Mouse (Mus musculus): Measurements from ENCODE around the gene Mak. TPM values are rescaled to one million over a fixed set of nuclear protein-coding genes. Genes with fewer than 3 reads are reported as not detected.

Gene Mak
- total and polyA plus RNA-seq, 2 experiments from 2014 or later: 0.05 TPM; not detected in 1

DNA sequence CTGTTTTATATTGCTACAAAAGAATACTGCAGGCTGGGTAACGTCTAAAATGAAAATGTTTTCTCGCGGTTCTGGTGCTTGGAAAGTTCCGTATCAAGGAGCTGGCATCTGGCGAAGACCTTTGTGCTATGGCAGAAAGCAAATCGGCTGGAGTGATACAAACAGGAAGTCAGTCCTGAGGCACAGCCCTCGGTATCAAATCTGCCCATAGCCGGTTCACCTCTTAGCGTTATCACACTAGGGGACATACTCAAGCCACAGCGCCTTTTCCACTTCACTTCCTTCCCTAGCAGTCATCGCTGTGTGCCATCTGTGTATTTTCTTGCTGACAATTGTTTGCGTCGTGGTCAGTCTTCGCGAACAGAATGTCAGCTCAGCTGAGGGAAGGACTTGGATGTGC is 18.8 kb upstream of the Mak start:
- Histone ChIP-seq H3K9ac (replicated peaks; ENCODE audit: low read depth, low read length) (no peak overlapping the region), H3K27me3 (ENCODE audit: control insufficient read depth, insufficient read depth, low read length) (no peaks in the 10 kb centered on the region), H3K4me2 (ENCODE audit: low read depth, low read length) (peak overlapping the region; percentile 40; the same call in 1 of the 2 replicates), H3K4me1 (ENCODE audit: control insufficient read depth, insufficient read depth) (no peaks in the 10 kb centered on the region), H3K27ac (ENCODE audit: low read depth) (no peak overlapping the region), H3K36me3 (replicated peaks; ENCODE audit: control insufficient read depth, insufficient read depth, low read length) (no peaks in the 10 kb centered on the region), H3K4me3 (ENCODE audit: low read depth, low read length) (no peak overlapping the region), H3K9me3 (replicated peaks; ENCODE audit: control insufficient read depth, low read length) (no peaks in the 10 kb centered on the region)
- DNase-seq (ENCODE audit: low spot score): no peak
- TF ChIP-seq CTCF (IDR thresholded peaks at IDR 0.05; ENCODE audit: low read depth) (no peak), EP300 (IDR thresholded peaks at IDR 0.05; ENCODE audit: low read depth) (no peak)
- WGBS: 49% methylated on average over 15 of the region's 15 CpGs
- no peak for ATAC-seq (ENCODE audit: insufficient read depth, low read depth)

DNA sequence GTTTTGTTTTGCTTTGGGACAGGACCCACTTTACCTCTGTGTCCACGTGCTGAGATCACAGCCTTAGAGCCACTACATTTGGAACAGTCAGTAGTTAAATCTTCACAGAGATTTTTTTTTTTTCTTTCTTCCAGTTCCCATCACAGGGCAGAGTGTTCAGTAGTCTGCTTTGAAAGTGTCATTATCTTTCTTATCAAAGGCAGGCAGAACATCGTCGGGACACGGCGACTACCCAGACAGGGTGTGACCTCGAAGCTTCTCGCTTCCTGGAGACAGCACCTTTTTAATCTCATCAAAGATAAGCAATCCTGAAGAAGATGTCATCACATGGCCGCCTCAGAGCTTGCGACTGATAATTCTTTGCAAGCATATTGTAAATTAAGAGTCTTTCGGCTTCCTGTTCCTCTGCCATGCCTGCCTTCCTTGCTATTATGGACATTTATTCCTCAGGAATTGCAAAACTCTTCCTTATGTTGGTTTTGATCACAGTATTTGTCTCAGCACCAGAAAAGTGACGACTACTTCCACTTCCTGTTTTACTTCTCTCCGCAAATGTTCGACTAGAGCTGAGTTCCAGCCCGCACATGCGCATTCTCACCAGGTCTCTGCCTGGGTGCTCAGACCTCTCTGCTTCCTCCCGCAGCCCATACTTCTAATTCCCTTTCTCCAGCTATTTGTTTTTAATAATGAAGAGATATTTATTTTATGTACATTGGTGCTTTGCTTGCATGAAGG is 18.0 kb upstream of the Mak start:
- ATAC-seq (ENCODE audit: insufficient read depth, low read depth) (no peak), DNase-seq (ENCODE audit: low spot score) (no peak)
- WGBS: 25% methylated on average over 16 of the region's 16 CpGs
- Histone ChIP-seq H3K9ac (replicated peaks; ENCODE audit: low read depth, low read length) (no peak overlapping the region), H3K9me3 (replicated peaks; ENCODE audit: control insufficient read depth, low read length) (no peaks in the 10 kb centered on the region), H3K4me2 (ENCODE audit: low read depth, low read length) (peak overlapping the region; percentile 45), H3K4me1 (ENCODE audit: control insufficient read depth, insufficient read depth) (no peaks in the 10 kb centered on the region), H3K4me3 (ENCODE audit: low read depth, low read length) (no peak overlapping the region), H3K36me3 (replicated peaks; ENCODE audit: control insufficient read depth, insufficient read depth, low read length) (no peaks in the 10 kb centered on the region), H3K27me3 (ENCODE audit: control insufficient read depth, insufficient read depth, low read length) (no peaks in the 10 kb centered on the region), H3K27ac (ENCODE audit: low read depth) (no peak overlapping the region)
- no peak for TF ChIP-seq EP300 (IDR thresholded peaks at IDR 0.05; ENCODE audit: low read depth)
- TF ChIP-seq CTCF (IDR thresholded peaks at IDR 0.05; ENCODE audit: low read depth): no peak

DNA sequence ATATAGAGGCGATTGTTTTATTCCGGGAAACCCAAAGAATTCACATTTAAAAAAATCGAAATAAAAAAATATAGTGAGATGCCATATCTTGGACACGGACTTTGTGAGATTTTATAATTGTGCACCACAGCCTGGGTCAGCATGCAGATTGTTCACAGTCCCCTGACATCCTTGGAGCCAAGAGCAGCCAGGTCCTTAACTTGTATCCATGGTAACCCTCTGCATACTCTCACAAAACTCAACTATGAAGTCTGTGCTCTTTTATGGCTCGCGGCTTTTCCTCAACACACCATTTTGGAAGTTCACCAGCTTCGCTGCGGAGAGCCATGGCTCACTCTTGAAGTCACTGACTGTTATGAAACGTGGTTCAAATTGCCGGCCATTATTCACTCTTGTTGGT is 14.7 kb upstream of the Mak start:
- TF ChIP-seq CTCF (IDR thresholded peaks at IDR 0.05; ENCODE audit: low read depth) (no peak), EP300 (IDR thresholded peaks at IDR 0.05; ENCODE audit: low read depth) (no peak)
- no peak for DNase-seq (ENCODE audit: low spot score)
- H3K4me1 ChIP-seq (ENCODE audit: control insufficient read depth, insufficient read depth): no peaks in the 10 kb centered on the region

DNA sequence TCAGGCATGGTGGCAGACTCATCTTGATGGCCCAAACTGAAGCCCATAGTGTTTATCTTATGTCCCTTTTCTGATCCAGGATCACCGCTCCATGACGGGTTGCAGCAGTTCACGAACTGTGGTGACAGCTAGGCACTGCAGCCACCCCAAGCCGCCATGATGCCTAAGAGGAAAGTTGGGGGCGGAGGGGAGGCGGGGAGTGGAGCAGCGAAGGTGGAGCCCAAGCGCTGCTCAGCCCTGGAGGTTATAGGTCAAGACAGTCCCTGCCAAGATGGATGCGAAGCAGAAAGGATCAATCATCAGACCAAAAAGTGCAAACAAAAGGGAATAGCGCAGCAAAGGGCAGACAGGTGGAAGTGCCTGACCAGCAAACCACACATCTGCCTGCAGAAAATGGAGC is 11.8 kb upstream of the Mak start:
- H3K4me2 ChIP-seq (ENCODE audit: low read depth, low read length): no peak overlapping the region
- 33% methylated on average over 10 of the region's 10 CpGs for WGBS
- H3K4me3 ChIP-seq (ENCODE audit: low read depth, low read length): no peak overlapping the region
- H3K27me3 ChIP-seq (ENCODE audit: control insufficient read depth, insufficient read depth, low read length): peaks cover 7% of the 10 kb centered on the region; the same call in 1 of the 2 replicates
- DNase-seq (ENCODE audit: low spot score) (no peak), ATAC-seq (ENCODE audit: insufficient read depth, low read depth) (no peak)
- no peaks in the 10 kb centered on the region for H3K9me3 ChIP-seq (replicated peaks; ENCODE audit: control insufficient read depth, low read length)
- H3K4me1 ChIP-seq (ENCODE audit: control insufficient read depth, insufficient read depth): no peaks in the 10 kb centered on the region
- H3K27ac ChIP-seq (ENCODE audit: low read depth): no peak overlapping the region
- no peak for TF ChIP-seq EP300 (IDR thresholded peaks at IDR 0.05; ENCODE audit: low read depth)
- no peak for TF ChIP-seq CTCF (IDR thresholded peaks at IDR 0.05; ENCODE audit: low read depth)
- no peak overlapping the region for H3K9ac ChIP-seq (replicated peaks; ENCODE audit: low read depth, low read length)
- no peaks in the 10 kb centered on the region for H3K36me3 ChIP-seq (replicated peaks; ENCODE audit: control insufficient read depth, insufficient read depth, low read length)

More for the DNA sequence above, 14.7 kb upstream of the Mak start:
- ATAC-seq (ENCODE audit: insufficient read depth, low read depth): no peak
- 77% methylated on average over 10 of the region's 10 CpGs for WGBS
- Histone ChIP-seq H3K9ac (replicated peaks; ENCODE audit: low read depth, low read length) (no peak overlapping the region), H3K27me3 (ENCODE audit: control insufficient read depth, insufficient read depth, low read length) (peaks cover 7% of the 10 kb centered on the region; the same call in 1 of the 2 replicates), H3K4me3 (ENCODE audit: low read depth, low read length) (no peak overlapping the region), H3K36me3 (replicated peaks; ENCODE audit: control insufficient read depth, insufficient read depth, low read length) (no peaks in the 10 kb centered on the region), H3K27ac (ENCODE audit: low read depth) (no peak overlapping the region), H3K4me2 (ENCODE audit: low read depth, low read length) (no peak overlapping the region), H3K9me3 (replicated peaks; ENCODE audit: control insufficient read depth, low read length) (no peaks in the 10 kb centered on the region)

DNA sequence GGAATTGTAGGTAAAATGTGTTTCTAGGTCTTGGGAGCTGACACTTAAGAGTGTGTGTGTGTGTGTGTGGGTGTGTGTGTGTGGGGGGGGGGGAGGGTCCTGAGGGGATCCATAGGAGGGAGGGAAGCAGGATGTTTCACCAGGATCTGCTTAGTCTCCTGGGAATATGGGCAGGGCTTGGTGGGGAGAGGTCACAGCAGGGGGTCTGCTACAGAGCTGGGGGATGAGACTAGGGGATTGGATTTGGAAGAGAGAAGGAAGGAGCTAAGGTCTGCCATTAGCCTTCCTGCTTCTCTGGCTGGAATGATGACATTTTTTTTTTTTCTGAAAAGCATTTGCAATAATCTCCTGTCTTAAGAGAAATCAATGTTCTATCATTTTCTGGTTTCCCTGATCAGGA is 9.2 kb upstream of the Mak start:
- Histone ChIP-seq H3K36me3 (replicated peaks; ENCODE audit: control insufficient read depth, insufficient read depth, low read length) (no peaks in the 10 kb centered on the region), H3K4me3 (ENCODE audit: low read depth, low read length) (no peak overlapping the region), H3K9me3 (replicated peaks; ENCODE audit: control insufficient read depth, low read length) (no peaks in the 10 kb centered on the region), H3K27me3 (ENCODE audit: control insufficient read depth, insufficient read depth, low read length) (peaks cover 7% of the 10 kb centered on the region; the same call in 1 of the 2 replicates), H3K4me2 (ENCODE audit: low read depth, low read length) (no peak overlapping the region), H3K4me1 (ENCODE audit: control insufficient read depth, insufficient read depth) (no peaks in the 10 kb centered on the region), H3K27ac (ENCODE audit: low read depth) (no peak overlapping the region), H3K9ac (replicated peaks; ENCODE audit: low read depth, low read length) (no peak overlapping the region)
- no peak for DNase-seq (ENCODE audit: low spot score)
- TF ChIP-seq EP300 (IDR thresholded peaks at IDR 0.05; ENCODE audit: low read depth) (no peak), CTCF (IDR thresholded peaks at IDR 0.05; ENCODE audit: low read depth) (no peak)
- ATAC-seq (ENCODE audit: insufficient read depth, low read depth): no peak

- Histone ChIP-seq H3K9ac (replicated peaks; ENCODE audit: low read depth, low read length) (no peak overlapping the region), H3K4me2 (ENCODE audit: low read depth, low read length) (no peak overlapping the region), H3K4me3 (ENCODE audit: low read depth, low read length) (no peak overlapping the region), H3K27ac (ENCODE audit: low read depth) (no peak overlapping the region), H3K36me3 (replicated peaks; ENCODE audit: control insufficient read depth, insufficient read depth, low read length) (no peaks in the 10 kb centered on the region), H3K27me3 (ENCODE audit: control insufficient read depth, insufficient read depth, low read length) (peaks cover 4% of the 10 kb centered on the region; the same call in 1 of the 2 replicates), H3K9me3 (replicated peaks; ENCODE audit: control insufficient read depth, low read length) (no peaks in the 10 kb centered on the region), H3K4me1 (ENCODE audit: control insufficient read depth, insufficient read depth) (no peaks in the 10 kb centered on the region)
- 8% methylated on average over 2 of the region's 2 CpGs for WGBS
- ATAC-seq (ENCODE audit: insufficient read depth, low read depth) (no peak), DNase-seq (ENCODE audit: low spot score) (peak; percentile 10)
- TF ChIP-seq CTCF (IDR thresholded peaks at IDR 0.05; ENCODE audit: low read depth) (peak; percentile 58), EP300 (IDR thresholded peaks at IDR 0.05; ENCODE audit: low read depth) (no peak)
Observed at GRCm38 (mm10) chr13:41085140-41085539, 5.6 kb upstream of the Mak start.

Data from heart, postnatal 0 days (tissue).